Mouse (Mus musculus) bone marrow macrophage, adult 2 months (primary cell): ENCODE measurements around the gene Ap4b1.

Experiments used
- CTCF ChIP-seq: IDR thresholded peaks from 2 replicates; pipeline ENCODE4 v1.5.1; 2012; ENCODE audit warnings: low read depth, mild to moderate bottlenecking, low read length, moderate library complexity
- POLR2A ChIP-seq: IDR thresholded peaks from 2 replicates; pipeline ENCODE4 v1.6.1; 2012; ENCODE audit warnings: mild to moderate bottlenecking, low read depth, low read length, borderline replicate concordance

DNA sequence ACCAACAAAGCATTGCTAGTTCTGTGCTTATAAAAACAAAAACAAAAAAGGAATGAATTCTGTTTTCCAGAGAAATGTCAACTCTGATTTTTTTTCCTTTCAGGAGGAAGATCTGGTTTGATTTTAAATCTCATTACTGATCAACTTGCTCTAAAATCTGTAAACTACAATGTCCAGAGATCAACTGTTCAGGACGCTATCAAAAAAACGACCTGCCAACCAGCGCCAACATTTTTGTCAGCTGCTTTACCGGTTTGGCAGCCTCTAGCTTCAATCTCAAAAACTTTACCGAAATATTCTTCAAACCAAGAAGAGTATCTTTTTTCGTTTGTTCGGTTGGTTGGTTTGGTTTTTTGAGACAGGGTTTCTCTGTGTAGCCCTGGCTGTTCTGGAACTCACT, 20.2 kb upstream of the Ap4b1 start:
- TF ChIP-seq POLR2A (no peak), CTCF (no peak)
